Mouse (Mus musculus) myocyte (in vitro differentiated cells): ENCODE measurements at regions not wholly inside any gene's neighbourhood (a gene's known extent, or its start where the extent isn't known, plus 50 kb on each side); places are given as distances from the start of the nearest gene placed in this dataset.

Source experiments
- E2F4 ChIP-seq: IDR thresholded peaks from one replicate; pipeline ENCODE4 v1.6.1; 2011; ENCODE audit warnings: mild to moderate bottlenecking, control low read depth, moderate library complexity; ENCODE audit not compliant: insufficient read depth
- MYOG ChIP-seq, 3 experiments: IDR thresholded peaks; one replicate each; pipeline ENCODE4 v1.6.1; 2011; ENCODE audit warnings: control low read depth in 2 of 3, low read depth in 2 of 3, mild to moderate bottlenecking in 2 of 3; ENCODE audit not compliant: insufficient read length in 2 of 3, control insufficient read depth in 1 of 3, insufficient read depth in 1 of 3
- POLR2A ChIP-seq: IDR thresholded peaks from one replicate; pipeline ENCODE4 v1.6.1; 2011; ENCODE audit warnings: low read depth, mild to moderate bottlenecking, control low read depth, moderate library complexity; ENCODE audit not compliant: insufficient read length
- REST ChIP-seq: IDR thresholded peaks from one replicate; pipeline ENCODE4 v1.6.1; 2011; ENCODE audit warnings: mild to moderate bottlenecking, control low read depth, moderate library complexity; ENCODE audit not compliant: insufficient read depth, insufficient read length
- SRF ChIP-seq: IDR thresholded peaks from one replicate; pipeline ENCODE4 v1.6.1; 2011; ENCODE audit warnings: low read depth; ENCODE audit not compliant: control insufficient read depth, insufficient read length
- TCF12 ChIP-seq: IDR thresholded peaks from one replicate; pipeline ENCODE4 v1.6.1; 2011; ENCODE audit warnings: mild to moderate bottlenecking, control low read depth; ENCODE audit not compliant: poor library complexity, insufficient read depth, severe bottlenecking
- USF1 ChIP-seq: IDR thresholded peaks from one replicate; pipeline ENCODE4 v1.6.1; 2011; ENCODE audit warnings: low read depth, mild to moderate bottlenecking, control low read depth, moderate library complexity

- no peak for TF ChIP-seq USF1
- no peak for TF ChIP-seq POLR2A
- TF ChIP-seq MYOG (IDR thresholded peaks at IDR 0.05; ENCODE audit: control insufficient read depth in 1 of 3, insufficient read depth in 1 of 3, insufficient read length in 2 of 3, low read depth in 2 of 3) = no peak
- TF ChIP-seq E2F4 = no peak
- TF ChIP-seq REST = no peak
- no peak for TF ChIP-seq SRF
- TF ChIP-seq TCF12 = no peak
Observed at GRCm38 (mm10) chr19:21174636-21175035, 97.4 kb upstream of the Zfand5 start.
